Mouse (Mus musculus): ENCODE measurements around the gene Erc2. TPM values are rescaled to one million over a fixed set of nuclear protein-coding genes. Genes with fewer than 3 reads are reported as not detected.

Erc2 gene
- polyA plus RNA-seq, 1 experiment from 2014 or later: 90.7 TPM

DNA sequence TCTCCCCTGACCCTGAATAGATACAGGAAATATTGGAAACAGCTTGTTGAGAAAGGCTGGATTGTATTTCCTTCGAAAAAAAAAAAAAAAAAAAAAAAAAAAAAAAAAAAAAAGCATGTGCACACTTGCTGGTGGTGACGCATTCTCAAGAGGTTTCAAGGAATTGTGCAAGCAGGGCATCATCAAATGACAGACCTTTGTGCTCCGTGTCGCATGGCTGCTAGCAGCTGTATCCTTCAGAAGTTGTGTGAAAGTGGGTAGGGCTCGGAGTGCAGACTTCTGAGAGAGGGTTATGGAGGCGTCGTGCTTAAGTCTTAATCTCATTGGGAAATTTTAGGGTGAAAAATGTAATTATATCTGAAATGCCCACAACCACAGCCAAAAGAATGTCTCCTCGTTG, 706.3 kb downstream of the Erc2 start:
- DNase-seq (no peak), ATAC-seq (ENCODE audit: low FRiP score, low TSS enrichment) (no peak)
- WGBS: 16% methylated on average over 8 of the region's 8 CpGs
- Histone ChIP-seq H3K4me3 (replicated peaks; ENCODE audit: low read depth, low read length) (no peak overlapping the region), H3K9ac (replicated peaks; ENCODE audit: low read length) (no peak overlapping the region), H3K27ac (replicated peaks; ENCODE audit: low read depth, low read length) (no peak overlapping the region), H3K4me2 (ENCODE audit: low read length) (no peak overlapping the region), H3K36me3 (ENCODE audit: control insufficient read depth, insufficient read depth, low read length) (no peaks in the 10 kb centered on the region), H3K9me3 (ENCODE audit: control insufficient read depth, low read length) (no peaks in the 10 kb centered on the region), H3K4me1 (ENCODE audit: control insufficient read depth, insufficient read depth, low read length) (no peaks in the 10 kb centered on the region), H3K27me3 (ENCODE audit: control insufficient read depth, insufficient read depth, low read length) (no peaks in the 10 kb centered on the region)

DNA sequence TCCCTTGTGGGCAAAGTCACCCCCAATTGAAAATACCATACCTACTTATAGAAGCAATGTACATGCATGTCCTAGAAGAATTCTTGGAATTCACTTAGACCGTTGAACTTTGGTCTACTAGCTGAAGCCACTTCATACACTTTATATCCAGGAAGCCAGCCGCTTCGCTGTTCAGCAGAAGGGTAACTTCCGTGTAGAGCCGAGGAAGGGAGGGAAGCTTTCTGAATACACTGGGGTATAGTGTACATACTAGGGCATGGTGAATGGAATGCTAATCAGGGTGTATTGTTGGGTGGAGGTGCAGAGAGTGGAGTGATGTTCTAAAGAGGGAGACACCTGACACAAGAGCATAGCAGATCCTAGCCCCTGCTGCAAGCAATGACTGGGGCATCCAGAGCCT, 708.9 kb downstream of the Erc2 start:
- no peak for DNase-seq
- H3K4me3 ChIP-seq (replicated peaks; ENCODE audit: low read depth, low read length): no peak overlapping the region
- H3K4me2 ChIP-seq (ENCODE audit: low read length): no peak overlapping the region
- H3K9me3 ChIP-seq (ENCODE audit: control insufficient read depth, low read length): no peaks in the 10 kb centered on the region
- ATAC-seq (ENCODE audit: low FRiP score, low TSS enrichment): no peak
- H3K27ac ChIP-seq (replicated peaks; ENCODE audit: low read depth, low read length): no peak overlapping the region
- H3K4me1 ChIP-seq (ENCODE audit: control insufficient read depth, insufficient read depth, low read length): no peaks in the 10 kb centered on the region
- H3K27me3 ChIP-seq (ENCODE audit: control insufficient read depth, insufficient read depth, low read length): no peaks in the 10 kb centered on the region
- no peak overlapping the region for H3K9ac ChIP-seq (replicated peaks; ENCODE audit: low read length)
- WGBS: 92% methylated on average over 5 of the region's 5 CpGs
- H3K36me3 ChIP-seq (ENCODE audit: control insufficient read depth, insufficient read depth, low read length): no peaks in the 10 kb centered on the region

DNA sequence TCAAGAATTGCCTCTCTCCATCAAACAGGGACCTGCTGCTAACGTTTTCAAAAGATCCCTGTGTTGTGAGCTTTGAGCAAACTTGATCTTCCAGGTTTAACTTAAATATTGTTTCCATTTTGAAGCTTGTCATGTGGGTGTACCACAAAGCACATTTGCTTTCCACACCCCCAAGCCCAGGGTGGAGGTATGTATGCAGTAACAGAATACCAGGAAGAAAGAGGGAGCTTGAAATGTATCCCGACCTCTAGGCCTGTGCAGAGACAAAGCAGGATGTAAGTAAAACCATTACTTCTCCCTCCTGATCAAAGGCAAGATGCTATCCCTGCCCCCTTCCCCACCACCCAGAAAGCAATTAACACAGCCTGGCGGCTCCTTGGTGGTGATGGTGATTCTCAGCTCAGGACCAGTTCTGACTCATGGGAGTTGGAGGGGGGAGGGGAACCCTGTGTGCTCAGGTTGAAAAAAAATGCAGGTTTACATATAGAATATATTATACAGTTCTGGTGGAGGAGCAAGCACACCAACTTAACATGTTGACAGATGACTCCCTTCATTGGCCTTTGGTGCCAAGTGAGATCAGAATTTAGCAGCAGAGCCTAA, 710.2 kb downstream of the Erc2 start:
- Histone ChIP-seq H3K4me2 (ENCODE audit: low read length) (no peak overlapping the region), H3K27me3 (ENCODE audit: control insufficient read depth, insufficient read depth, low read length) (no peaks in the 10 kb centered on the region), H3K27ac (replicated peaks; ENCODE audit: low read depth, low read length) (no peak overlapping the region), H3K9me3 (ENCODE audit: control insufficient read depth, low read length) (no peaks in the 10 kb centered on the region), H3K4me3 (replicated peaks; ENCODE audit: low read depth, low read length) (no peak overlapping the region), H3K36me3 (ENCODE audit: control insufficient read depth, insufficient read depth, low read length) (no peaks in the 10 kb centered on the region), H3K4me1 (ENCODE audit: control insufficient read depth, insufficient read depth, low read length) (no peaks in the 10 kb centered on the region), H3K9ac (replicated peaks; ENCODE audit: low read length) (no peak overlapping the region)
- no peak for DNase-seq
- 43% methylated on average over 3 of the region's 3 CpGs for WGBS
- ATAC-seq (ENCODE audit: low FRiP score, low TSS enrichment): no peak

DNA sequence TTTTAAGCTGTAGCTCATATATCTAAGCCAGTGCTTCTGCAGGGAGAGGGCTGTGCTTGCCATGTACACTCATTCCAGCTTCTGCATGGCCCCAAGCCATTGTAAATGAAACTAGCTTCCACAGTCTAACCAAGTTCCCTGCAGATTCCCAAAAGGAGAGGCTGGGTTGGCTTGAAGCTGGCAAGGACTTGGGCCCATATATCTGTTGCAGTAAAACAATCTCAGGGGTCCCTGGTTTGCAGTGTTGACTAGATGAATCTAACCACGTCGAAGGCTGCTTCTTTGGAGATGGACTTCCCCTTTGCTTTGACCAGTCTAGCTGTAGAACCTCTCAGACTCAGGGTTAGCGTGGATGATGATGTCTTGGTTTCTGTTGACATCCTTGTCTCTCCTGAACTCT, 716.9 kb downstream of the Erc2 start:
- no peaks in the 10 kb centered on the region for H3K36me3 ChIP-seq (ENCODE audit: control insufficient read depth, insufficient read depth, low read length)
- H3K27me3 ChIP-seq (ENCODE audit: control insufficient read depth, insufficient read depth, low read length): no peaks in the 10 kb centered on the region
- no peaks in the 10 kb centered on the region for H3K4me1 ChIP-seq (ENCODE audit: control insufficient read depth, insufficient read depth, low read length)
- no peak overlapping the region for H3K4me3 ChIP-seq (replicated peaks; ENCODE audit: low read depth, low read length)
- H3K4me2 ChIP-seq (ENCODE audit: low read length): no peak overlapping the region
- WGBS: 93% methylated on average over 3 of the region's 3 CpGs
- no peak overlapping the region for H3K27ac ChIP-seq (replicated peaks; ENCODE audit: low read depth, low read length)
- no peak overlapping the region for H3K9ac ChIP-seq (replicated peaks; ENCODE audit: low read length)
- DNase-seq (no peak), ATAC-seq (ENCODE audit: low FRiP score, low TSS enrichment) (no peak)
- no peaks in the 10 kb centered on the region for H3K9me3 ChIP-seq (ENCODE audit: control insufficient read depth, low read length)

DNA sequence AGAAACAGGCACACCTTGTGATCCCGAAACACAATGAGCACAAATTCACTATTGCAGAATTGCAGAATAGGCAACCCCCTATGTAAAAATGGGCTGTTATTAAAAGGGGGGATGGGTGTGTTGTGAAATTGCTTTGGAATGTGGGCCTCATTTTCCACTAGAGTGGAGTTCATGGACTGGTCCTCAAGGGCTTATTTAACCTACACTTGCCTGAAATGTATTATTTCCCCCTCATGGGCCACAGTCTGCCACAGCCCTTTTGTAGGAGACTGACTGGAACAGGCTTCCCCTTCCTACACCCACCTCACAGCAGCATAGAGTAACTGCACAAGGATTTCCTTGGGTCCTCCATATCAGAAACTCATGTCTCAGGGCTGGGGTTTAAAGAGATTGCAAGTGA, 726.9 kb downstream of the Erc2 start:
- WGBS: 53% methylated on average over 1 of the region's 1 CpGs
- H3K4me1 ChIP-seq (ENCODE audit: control insufficient read depth, insufficient read depth, low read length): no peaks in the 10 kb centered on the region
- DNase-seq (no peak), ATAC-seq (ENCODE audit: low FRiP score, low TSS enrichment) (no peak)
- no peak overlapping the region for H3K4me3 ChIP-seq (replicated peaks; ENCODE audit: low read depth, low read length)
- H3K9ac ChIP-seq (replicated peaks; ENCODE audit: low read length): no peak overlapping the region
- H3K27ac ChIP-seq (replicated peaks; ENCODE audit: low read depth, low read length): no peak overlapping the region
- no peak overlapping the region for H3K4me2 ChIP-seq (ENCODE audit: low read length)
- no peaks in the 10 kb centered on the region for H3K36me3 ChIP-seq (ENCODE audit: control insufficient read depth, insufficient read depth, low read length)
- H3K9me3 ChIP-seq (ENCODE audit: control insufficient read depth, low read length): no peaks in the 10 kb centered on the region
- H3K27me3 ChIP-seq (ENCODE audit: control insufficient read depth, insufficient read depth, low read length): no peaks in the 10 kb centered on the region

DNA sequence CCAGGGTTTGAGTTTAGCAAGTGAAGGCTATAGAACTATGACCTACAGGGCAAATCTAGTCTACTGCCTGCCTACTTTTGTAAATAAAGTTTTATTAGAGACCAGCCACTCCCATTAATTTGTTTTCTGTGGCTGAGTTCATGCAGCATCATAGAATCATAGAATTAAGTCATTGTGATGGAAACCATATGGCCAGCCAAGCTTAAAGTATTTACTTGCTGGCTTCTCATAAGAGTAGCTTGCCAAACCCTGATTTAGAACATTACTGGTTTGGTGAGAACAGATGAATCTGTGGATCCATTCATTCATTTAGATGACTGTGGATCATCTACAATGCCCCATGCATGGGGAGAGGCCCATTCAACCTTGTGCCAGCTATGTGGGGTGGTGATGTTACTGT, 733.8 kb downstream of the Erc2 start:
- no peak for ATAC-seq (ENCODE audit: low FRiP score, low TSS enrichment)
- Histone ChIP-seq H3K36me3 (ENCODE audit: control insufficient read depth, insufficient read depth, low read length) (no peaks in the 10 kb centered on the region), H3K4me2 (ENCODE audit: low read length) (no peak overlapping the region), H3K9ac (replicated peaks; ENCODE audit: low read length) (no peak overlapping the region), H3K27me3 (ENCODE audit: control insufficient read depth, insufficient read depth, low read length) (no peaks in the 10 kb centered on the region), H3K9me3 (ENCODE audit: control insufficient read depth, low read length) (no peaks in the 10 kb centered on the region), H3K4me1 (ENCODE audit: control insufficient read depth, insufficient read depth, low read length) (no peaks in the 10 kb centered on the region), H3K27ac (replicated peaks; ENCODE audit: low read depth, low read length) (no peak overlapping the region), H3K4me3 (replicated peaks; ENCODE audit: low read depth, low read length) (no peak overlapping the region)
- DNase-seq: no peak

DNA sequence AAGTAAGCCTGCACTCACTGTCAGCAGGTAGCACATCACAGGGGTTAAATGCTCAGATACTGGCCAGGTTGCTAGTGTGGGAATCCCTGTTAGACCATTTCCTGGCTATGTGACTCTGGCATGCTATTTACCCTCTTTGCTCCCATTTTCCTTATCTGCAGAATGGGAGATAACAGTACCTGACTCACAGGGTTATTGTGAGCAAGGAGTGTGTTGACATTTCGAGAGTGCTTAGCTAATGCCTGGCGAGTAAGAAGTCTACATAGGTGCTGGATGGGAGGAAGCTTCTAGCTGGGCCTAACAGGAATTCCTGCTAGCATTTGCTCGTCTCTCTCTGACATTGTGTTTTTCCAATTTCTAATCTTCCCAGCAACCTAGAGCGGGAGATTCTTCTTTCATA, 737.3 kb downstream of the Erc2 start:
- DNase-seq: no peak
- H3K4me2 ChIP-seq (ENCODE audit: low read length): no peak overlapping the region
- H3K4me1 ChIP-seq (ENCODE audit: control insufficient read depth, insufficient read depth, low read length): no peaks in the 10 kb centered on the region
- no peak overlapping the region for H3K27ac ChIP-seq (replicated peaks; ENCODE audit: low read depth, low read length)
- H3K9me3 ChIP-seq (ENCODE audit: control insufficient read depth, low read length): no peaks in the 10 kb centered on the region
- no peaks in the 10 kb centered on the region for H3K36me3 ChIP-seq (ENCODE audit: control insufficient read depth, insufficient read depth, low read length)
- no peak overlapping the region for H3K4me3 ChIP-seq (replicated peaks; ENCODE audit: low read depth, low read length)
- peaks cover 18% of the 10 kb centered on the region for H3K27me3 ChIP-seq (ENCODE audit: control insufficient read depth, insufficient read depth, low read length)
- no peak overlapping the region for H3K9ac ChIP-seq (replicated peaks; ENCODE audit: low read length)
- no peak for ATAC-seq (ENCODE audit: low FRiP score, low TSS enrichment)
- 82% methylated on average over 4 of the region's 4 CpGs for WGBS

DNA sequence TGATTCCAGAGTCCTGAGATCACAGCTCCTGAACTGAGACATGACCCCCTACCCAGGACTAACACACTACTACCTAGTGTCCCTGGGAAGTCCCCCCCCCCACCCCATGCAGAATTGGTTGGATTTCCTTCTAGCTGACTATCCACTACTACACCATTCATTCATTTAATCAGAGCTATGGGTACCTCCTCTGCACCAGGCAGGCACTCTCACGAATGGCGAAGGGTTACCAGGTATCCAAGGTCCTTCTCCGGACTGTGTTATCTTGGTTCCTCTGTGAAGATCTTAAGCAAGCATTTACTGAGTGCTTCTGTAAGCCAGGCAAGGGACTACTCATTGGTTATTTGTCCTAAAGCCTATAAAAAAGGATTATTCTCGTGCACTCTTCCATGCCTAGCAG, 737.8 kb downstream of the Erc2 start:
- H3K27ac ChIP-seq (replicated peaks; ENCODE audit: low read depth, low read length): no peak overlapping the region
- WGBS: 90% methylated on average over 4 of the region's 4 CpGs
- H3K4me3 ChIP-seq (replicated peaks; ENCODE audit: low read depth, low read length): no peak overlapping the region
- H3K9ac ChIP-seq (replicated peaks; ENCODE audit: low read length): no peak overlapping the region
- H3K4me1 ChIP-seq (ENCODE audit: control insufficient read depth, insufficient read depth, low read length): no peaks in the 10 kb centered on the region
- DNase-seq (no peak), ATAC-seq (ENCODE audit: low FRiP score, low TSS enrichment) (no peak)
- no peak overlapping the region for H3K4me2 ChIP-seq (ENCODE audit: low read length)
- no peaks in the 10 kb centered on the region for H3K36me3 ChIP-seq (ENCODE audit: control insufficient read depth, insufficient read depth, low read length)
- no peaks in the 10 kb centered on the region for H3K9me3 ChIP-seq (ENCODE audit: control insufficient read depth, low read length)
- peaks cover 18% of the 10 kb centered on the region for H3K27me3 ChIP-seq (ENCODE audit: control insufficient read depth, insufficient read depth, low read length)

DNA sequence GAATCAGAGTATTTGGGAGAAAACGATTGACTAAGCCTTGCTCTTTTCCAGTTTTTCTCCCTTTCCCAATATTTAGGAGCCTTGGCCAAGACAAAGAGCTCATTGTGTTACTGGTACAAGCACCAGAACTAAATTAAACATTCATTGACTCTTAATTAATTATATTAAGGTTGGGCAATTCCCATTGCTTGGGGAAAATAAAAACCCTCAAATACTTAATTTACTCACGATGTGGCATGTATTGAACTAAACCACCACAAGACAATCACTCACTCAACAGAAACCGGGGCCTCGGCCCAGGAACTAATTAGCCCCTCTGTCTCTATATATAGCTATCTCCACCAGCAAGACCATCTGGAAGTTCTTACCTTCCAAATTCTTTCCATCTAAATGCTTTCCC, 740.1 kb downstream of the Erc2 start:
- Histone ChIP-seq H3K9me3 (ENCODE audit: control insufficient read depth, low read length) (no peaks in the 10 kb centered on the region), H3K4me1 (ENCODE audit: control insufficient read depth, insufficient read depth, low read length) (no peaks in the 10 kb centered on the region), H3K9ac (replicated peaks; ENCODE audit: low read length) (no peak overlapping the region), H3K27me3 (ENCODE audit: control insufficient read depth, insufficient read depth, low read length) (peaks cover 35% of the 10 kb centered on the region), H3K4me3 (replicated peaks; ENCODE audit: low read depth, low read length) (no peak overlapping the region), H3K36me3 (ENCODE audit: control insufficient read depth, insufficient read depth, low read length) (no peaks in the 10 kb centered on the region), H3K27ac (replicated peaks; ENCODE audit: low read depth, low read length) (no peak overlapping the region), H3K4me2 (ENCODE audit: low read length) (no peak overlapping the region)
- DNase-seq: no peak
- ATAC-seq (ENCODE audit: low FRiP score, low TSS enrichment): no peak
- 82% methylated on average over 4 of the region's 4 CpGs for WGBS

Data from midbrain, embryonic 14.5 days (tissue).